Mouse (Mus musculus): ENCODE data around the gene Ndufs2. TPM values are rescaled to one million over a fixed set of nuclear protein-coding genes. Genes with fewer than 3 reads are reported as not detected.

Ndufs2 gene
- polyA plus RNA-seq, 1 experiment from 2014 or later, result 390 TPM

DNA sequence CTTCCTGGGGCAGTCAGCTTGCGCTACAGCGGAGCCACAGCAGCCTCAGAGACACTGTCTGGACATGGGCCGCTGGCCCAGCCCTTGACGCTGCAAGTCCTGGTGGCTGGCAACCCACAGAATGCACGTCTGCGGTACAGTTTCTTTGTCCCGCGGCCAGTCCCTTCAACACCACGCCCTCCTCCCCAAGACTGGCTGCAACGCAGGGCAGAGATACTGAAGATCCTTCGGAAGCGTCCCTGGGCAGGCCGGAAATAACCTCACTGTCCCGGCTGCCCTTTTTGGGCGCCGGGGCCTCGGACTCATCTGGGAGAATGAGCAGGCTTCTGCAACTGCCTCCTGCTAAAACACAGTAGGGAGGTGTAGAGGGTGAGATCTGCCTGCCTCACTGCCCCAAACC lies 7.7 kb upstream of the Ndufs2 start:
- H3K4me1 ChIP-seq, result peaks cover 28% of the 10 kb centered on the region
- DNase-seq (ENCODE audit: low spot score), result no peak
- H3K36me3 ChIP-seq, result peaks cover 4% of the 10 kb centered on the region; the same call in 1 of the 2 replicates
- H3K9me3 ChIP-seq, result no peaks in the 10 kb centered on the region
- WGBS, result 53% methylated on average over 17 of the region's 17 CpGs
- H3K4me3 ChIP-seq, result peak overlapping the region; percentile 15; the same call in 1 of the 2 replicates
- peak overlapping the region; percentile 56 for H3K27ac ChIP-seq
- H3K27me3 ChIP-seq (ENCODE audit: insufficient read depth, poor library complexity, severe bottlenecking), result no peaks in the 10 kb centered on the region

- peaks cover 19% of the 10 kb centered on the region for H3K4me1 ChIP-seq
- 78% methylated on average over 9 of the region's 9 CpGs for WGBS
- H3K27me3 ChIP-seq (ENCODE audit: insufficient read depth, poor library complexity, severe bottlenecking), result no peaks in the 10 kb centered on the region
- peaks cover 4% of the 10 kb centered on the region; the same call in 1 of the 2 replicates for H3K36me3 ChIP-seq
- H3K27ac ChIP-seq, result no peak overlapping the region
- no peak overlapping the region; the same call in 1 of the 2 replicates for H3K4me3 ChIP-seq
- H3K9me3 ChIP-seq, result no peaks in the 10 kb centered on the region
- DNase-seq (ENCODE audit: low spot score), result no peak
Observed at GRCm38 (mm10) chr1:171257781-171258180, 6.6 kb upstream of the Ndufs2 start.

- peaks cover 4% of the 10 kb centered on the region; the same call in 1 of the 2 replicates for H3K36me3 ChIP-seq
- no peak overlapping the region for H3K4me3 ChIP-seq
- peaks cover 19% of the 10 kb centered on the region for H3K4me1 ChIP-seq
- no peaks in the 10 kb centered on the region for H3K9me3 ChIP-seq
- WGBS, result 58% methylated on average over 15 of the region's 15 CpGs
- DNase-seq (ENCODE audit: low spot score), result no peak
- H3K27me3 ChIP-seq (ENCODE audit: insufficient read depth, poor library complexity, severe bottlenecking), result no peaks in the 10 kb centered on the region
- no peak overlapping the region for H3K27ac ChIP-seq
Observed at GRCm38 (mm10) chr1:171256937-171257548, 5.9 kb upstream of the Ndufs2 start.

GRCm38 (mm10) chr1:171256095-171256818 lies 5.1 kb upstream of the Ndufs2 start:
- H3K4me3 ChIP-seq, result no peak overlapping the region
- DNase-seq (ENCODE audit: low spot score), result no peak
- no peaks in the 10 kb centered on the region for H3K27me3 ChIP-seq (ENCODE audit: insufficient read depth, poor library complexity, severe bottlenecking)
- H3K27ac ChIP-seq, result no peak overlapping the region
- peaks cover 4% of the 10 kb centered on the region; the same call in 1 of the 2 replicates for H3K36me3 ChIP-seq
- 88% methylated on average over 24 of the region's 24 CpGs for WGBS
- H3K4me1 ChIP-seq, result peaks cover 27% of the 10 kb centered on the region
- no peaks in the 10 kb centered on the region for H3K9me3 ChIP-seq

DNA sequence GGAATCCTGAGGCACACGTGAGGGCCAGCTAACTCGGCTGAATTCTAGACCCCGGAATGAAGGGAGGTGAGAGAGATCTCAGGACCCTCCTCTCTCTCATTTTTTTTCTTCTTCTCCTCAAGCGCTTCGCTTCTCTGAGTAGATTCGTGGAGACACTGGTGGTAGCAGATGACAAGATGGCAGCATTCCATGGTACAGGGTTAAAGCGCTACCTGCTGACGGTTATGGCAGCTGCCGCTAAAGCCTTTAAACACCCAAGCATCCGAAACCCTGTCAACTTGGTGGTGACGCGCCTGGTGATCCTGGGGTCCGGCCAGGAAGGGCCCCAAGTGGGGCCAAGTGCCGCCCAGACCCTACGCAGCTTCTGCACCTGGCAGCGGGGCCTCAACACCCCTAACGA lies 1.2 kb upstream of the Ndufs2 start:
- H3K27ac ChIP-seq, result peak overlapping the region; percentile 82
- 0 out of 2 replicates have a peak, but pooled peaks cover 7% of the 10 kb centered on the region for H3K27me3 ChIP-seq (ENCODE audit: insufficient read depth, poor library complexity, severe bottlenecking)
- H3K36me3 ChIP-seq, result peaks cover 4% of the 10 kb centered on the region; the same call in 1 of the 2 replicates
- WGBS, result 53% methylated on average over 17 of the region's 17 CpGs
- no peaks in the 10 kb centered on the region for H3K9me3 ChIP-seq
- DNase-seq (ENCODE audit: low spot score), result no peak
- H3K4me3 ChIP-seq, result peak overlapping the region; percentile 49; the same call in 1 of the 2 replicates
- H3K4me1 ChIP-seq, result peaks cover 51% of the 10 kb centered on the region

GRCm38 (mm10) chr1:171251594-171252324 lies 571 bp upstream of the Ndufs2 start:
- H3K4me3 ChIP-seq, result peak overlapping the region; percentile 49
- DNase-seq (ENCODE audit: low spot score), result no peak
- H3K4me1 ChIP-seq, result peaks cover 57% of the 10 kb centered on the region
- H3K27me3 ChIP-seq (ENCODE audit: insufficient read depth, poor library complexity, severe bottlenecking), result 0 out of 2 replicates have a peak, but pooled peaks cover 7% of the 10 kb centered on the region
- peaks cover 4% of the 10 kb centered on the region; the same call in 1 of the 2 replicates for H3K36me3 ChIP-seq
- 11% methylated on average over 13 of the region's 13 CpGs for WGBS
- H3K27ac ChIP-seq, result peak overlapping the region; percentile 82
- no peaks in the 10 kb centered on the region for H3K9me3 ChIP-seq

DNA sequence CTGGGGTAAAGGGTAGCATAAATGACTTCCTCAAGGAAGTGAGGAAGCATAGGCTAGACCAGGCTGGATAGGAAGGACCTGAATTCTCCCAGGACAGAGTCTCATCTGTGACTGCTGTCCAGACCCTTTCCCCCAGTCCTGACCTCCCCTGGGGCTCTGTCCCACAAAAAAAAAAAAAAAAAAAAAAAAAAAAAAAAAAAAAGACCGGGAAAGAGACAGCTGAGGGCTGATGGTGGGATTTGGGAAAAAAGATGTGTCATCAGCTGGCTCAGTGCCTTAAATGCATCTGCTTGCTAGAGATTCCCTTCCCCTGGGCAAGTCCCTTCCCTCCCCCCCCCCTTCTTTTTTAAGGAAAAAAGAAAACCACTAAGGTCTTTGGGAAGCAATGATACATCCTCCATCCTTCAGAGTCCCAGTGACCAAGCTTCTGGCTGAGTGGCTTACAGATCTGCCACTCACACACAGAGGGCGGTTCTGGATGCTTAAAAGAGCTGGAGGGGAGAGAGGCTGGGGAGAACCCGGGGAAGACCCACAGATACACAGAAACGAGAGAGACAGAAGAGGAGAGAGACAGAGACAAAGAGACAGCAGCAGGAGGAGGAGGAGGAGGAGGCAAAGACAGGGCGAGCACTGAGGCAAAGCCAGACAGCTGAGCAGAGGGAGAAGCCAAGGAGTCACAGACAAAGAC lies 1.1 kb downstream of the Ndufs2 start, which contains the start of gene Adamts4:
TSS of gene Adamts4 (plus strand) at position 509 of the 688 bp plus-strand sequence.
- Histone ChIP-seq H3K36me3 (peaks cover 10% of the 10 kb centered on the region), H3K27me3 (ENCODE audit: insufficient read depth, poor library complexity, severe bottlenecking) (0 out of 2 replicates have a peak, but pooled peaks cover 7% of the 10 kb centered on the region), H3K27ac (peak within 1 kb of the TSS; percentile 98), H3K4me1 (peaks cover 68% of the 10 kb centered on the region), H3K4me3 (peak within 1 kb of the TSS; percentile 49), H3K9me3 (no peaks in the 10 kb centered on the region)
- WGBS, result 20% methylated on average over 5 of the region's 5 CpGs
- no peak for DNase-seq (ENCODE audit: low spot score)

- H3K27me3 ChIP-seq (ENCODE audit: insufficient read depth, poor library complexity, severe bottlenecking), result 0 out of 2 replicates have a peak, but pooled peaks cover 7% of the 10 kb centered on the region
- WGBS, result 25% methylated on average over 3 of the region's 3 CpGs
- peak overlapping the region; percentile 98 for H3K27ac ChIP-seq
- no peaks in the 10 kb centered on the region for H3K9me3 ChIP-seq
- no peak for DNase-seq (ENCODE audit: low spot score)
- peaks cover 19% of the 10 kb centered on the region for H3K36me3 ChIP-seq
- peak overlapping the region; percentile 89; the same call in 1 of the 2 replicates for H3K4me3 ChIP-seq
- peaks cover 68% of the 10 kb centered on the region for H3K4me1 ChIP-seq
Observed at GRCm38 (mm10) chr1:171248386-171249226, 2.6 kb downstream of the Ndufs2 start.

DNA sequence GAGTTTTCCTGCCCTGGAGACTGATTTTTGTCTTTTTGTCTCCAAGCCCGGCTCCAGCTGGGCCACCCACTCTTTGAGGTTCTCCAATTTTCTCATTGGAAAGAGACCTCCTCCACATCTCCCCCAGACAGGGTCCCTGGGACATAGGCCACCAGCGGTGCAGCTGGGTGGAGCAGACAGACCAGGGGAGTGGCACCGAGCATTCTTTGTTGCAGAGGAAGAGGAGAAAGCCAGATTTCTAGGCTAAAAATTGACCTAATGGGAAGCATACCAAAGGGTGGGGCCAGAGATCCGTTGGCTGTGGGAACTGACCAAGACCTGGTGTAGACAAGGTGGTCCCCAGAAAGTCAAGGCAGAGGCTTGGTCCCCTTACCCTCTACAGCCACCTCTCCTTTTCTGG lies 3.3 kb downstream of the Ndufs2 start:
- Histone ChIP-seq H3K27me3 (ENCODE audit: insufficient read depth, poor library complexity, severe bottlenecking) (0 out of 2 replicates have a peak, but pooled peaks cover 7% of the 10 kb centered on the region), H3K36me3 (peaks cover 26% of the 10 kb centered on the region), H3K27ac (peak overlapping the region; percentile 98), H3K9me3 (no peaks in the 10 kb centered on the region), H3K4me1 (peaks cover 68% of the 10 kb centered on the region), H3K4me3 (peak overlapping the region; percentile 89)
- WGBS, result 17% methylated on average over 4 of the region's 4 CpGs
- no peak for DNase-seq (ENCODE audit: low spot score)

GRCm38 (mm10) chr1:171247453-171247841 lies 3.7 kb downstream of the Ndufs2 start:
- DNase-seq (ENCODE audit: low spot score), result no peak
- H3K4me1 ChIP-seq, result peaks cover 63% of the 10 kb centered on the region
- H3K27ac ChIP-seq, result peak overlapping the region; percentile 98
- 8% methylated on average over 13 of the region's 13 CpGs for WGBS
- H3K4me3 ChIP-seq, result peak overlapping the region; percentile 89
- no peaks in the 10 kb centered on the region for H3K9me3 ChIP-seq
- H3K36me3 ChIP-seq, result peaks cover 31% of the 10 kb centered on the region
- H3K27me3 ChIP-seq (ENCODE audit: insufficient read depth, poor library complexity, severe bottlenecking), result 0 out of 2 replicates have a peak, but pooled peaks cover 7% of the 10 kb centered on the region

GRCm38 (mm10) chr1:171246709-171247452 lies 4.3 kb downstream of the Ndufs2 start:
- H3K9me3 ChIP-seq, result no peaks in the 10 kb centered on the region
- H3K4me3 ChIP-seq, result peak overlapping the region; percentile 89
- H3K27ac ChIP-seq, result peak overlapping the region; percentile 98
- peaks cover 36% of the 10 kb centered on the region for H3K36me3 ChIP-seq
- peak; percentile 99 for DNase-seq (ENCODE audit: low spot score)
- 0 out of 2 replicates have a peak, but pooled peaks cover 7% of the 10 kb centered on the region for H3K27me3 ChIP-seq (ENCODE audit: insufficient read depth, poor library complexity, severe bottlenecking)
- H3K4me1 ChIP-seq, result peaks cover 57% of the 10 kb centered on the region
- WGBS, result under 1% methylated on average over 41 of the region's 41 CpGs

Data from heart, embryonic 10.5 days (tissue).